ENCODE assay signal across 8 mouse cellular contexts in genomic region chr11:59732407-59733066, GRCm38 (mm10). TPM values are rescaled to one million over a fixed set of nuclear protein-coding genes. Genes with fewer than 3 reads are reported as not detected.
DNase-seq lines count a peak whose midpoint lies in the region; ATAC-seq lines count a peak whose summit lies in the region.

No protein-coding gene starts in this region.

- no peaks in the 10 kb centered on the region for H3K27me3 ChIP-seq in heart, embryonic 10.5 days (ENCODE audit: insufficient read depth, poor library complexity, severe bottlenecking)
- H3K27me3 ChIP-seq in neural tube, embryonic 14.5 days (ENCODE audit: control insufficient read depth, insufficient read depth, low read length), result no peaks in the 10 kb centered on the region

- no peak overlapping the region for H3K27ac ChIP-seq in heart, embryonic 10.5 days
- no peak overlapping the region for H3K27ac ChIP-seq in neural tube, embryonic 14.5 days (ENCODE audit: low read depth, low read length)

- peak; percentile 98 for DNase-seq in heart, adult 11 months
- DNase-seq in heart, embryonic 10.5 days (ENCODE audit: low spot score), result no peak
- DNase-seq in ES-CJ7 (ENCODE audit: low read depth, low spot score), result peak; percentile 54
- peak; percentile 13 for DNase-seq in embryo, embryonic 11 days
- peak; percentile 56 to 66 for DNase-seq in heart, postnatal 36 days
- DNase-seq in layer of hippocampus, adult 9-11 months, result peak; percentile 83

- 59% methylated on average over 1 of the region's 1 CpGs for WGBS in heart, embryonic 10.5 days
- 48% methylated on average over 1 of the region's 1 CpGs for WGBS in neural tube, embryonic 14.5 days

- H3K4me1 ChIP-seq in heart, embryonic 10.5 days, result 0 out of 2 replicates have a peak, but pooled peaks cover 11% of the 10 kb centered on the region
- H3K4me1 ChIP-seq in neural tube, embryonic 14.5 days (ENCODE audit: control insufficient read depth, insufficient read depth, low read length), result no peaks in the 10 kb centered on the region; the same call in 1 of the 2 replicates

- no peak overlapping the region for H3K9ac ChIP-seq in neural tube, embryonic 14.5 days (replicated peaks; ENCODE audit: low read depth, low read length)

- H3K9me3 ChIP-seq in heart, embryonic 10.5 days, result no peaks in the 10 kb centered on the region
- no peaks in the 10 kb centered on the region for H3K9me3 ChIP-seq in neural tube, embryonic 14.5 days (ENCODE audit: control insufficient read depth, low read length)

- no peak overlapping the region for H3K4me3 ChIP-seq in heart, embryonic 10.5 days
- no peak overlapping the region for H3K4me3 ChIP-seq in neural tube, embryonic 14.5 days (ENCODE audit: low read depth, low read length)

- ATAC-seq in neural tube, embryonic 14.5 days (ENCODE audit: low read depth), result peak; percentile 58; the same call in 1 of the 2 replicates
- ATAC-seq in erythroblast, adult 5-6 weeks (replicated peaks; ENCODE audit: low FRiP score, poor library complexity, severe bottlenecking), result no peak

- intact Hi-C loops in heart, postnatal 36 days (cut with DNase I), result loop anchor here (2.0 kb wide), 1 partner anchor 70 kb away; no protein-coding TSS in a partner anchor

- peaks cover 83% of the 10 kb centered on the region for H3K36me3 ChIP-seq in heart, embryonic 10.5 days
- H3K36me3 ChIP-seq in neural tube, embryonic 14.5 days (ENCODE audit: control insufficient read depth, insufficient read depth, low read length), result peaks cover 39% of the 10 kb centered on the region

- no peak overlapping the region for H3K4me2 ChIP-seq in neural tube, embryonic 14.5 days (ENCODE audit: low read depth, low read length)

RNA-seq across cellular contexts. Expression of gene Pld6, which starts 54.9 kb away (rescaled TPM):
- 5.3 and 6.5 TPM in 2 replicates for polyA plus RNA-seq in heart, embryonic 10.5 days (2016; fragmentation: Nextera tagmentation; extraction: Ambion mirVana)
- under 1 TPM; 0.22 to 0.54 TPM for total RNA-seq in heart, postnatal 36 days (2021)
- 3.6 and 4.4 TPM in 2 replicates for polyA plus RNA-seq in neural tube, embryonic 14.5 days (2014; fragmentation: Nextera tagmentation; extraction: Ambion mirVana)
- total RNA-seq in erythroblast, adult 5-6 weeks (2015; ENCODE audit: low replicate concordance), result not detected in 2 replicates
- 0.84 TPM in 1 of 2 replicates, not detected in the other for total RNA-seq in erythroblast, adult 5-6 weeks (2017; ENCODE audit: low replicate concordance)
